ENCODE assay signal across 9 mouse cellular contexts in genomic region chr1:184965682-184966360, GRCm38 (mm10). TPM values are rescaled to one million over a fixed set of nuclear protein-coding genes. Genes with fewer than 3 reads are reported as not detected.
DNase-seq lines count a peak whose midpoint lies in the region; ATAC-seq and TF ChIP-seq lines count a peak whose summit lies in the region.
"Had no signal": no experiment of that assay in that cellular context is flagged by ENCODE, and none has a peak within 500 bp of the region (broad histone marks: within the 10 kb centered on the region; RNA-seq: fewer than 3 reads in every experiment).

No protein-coding gene starts in this region.

- peak; percentile 25 for TF ChIP-seq CTCF in E14TG2a.4 (conservative IDR thresholded peaks at IDR 0.05; ENCODE audit: low read length)
- peak; percentile 60 for TF ChIP-seq CTCF in lung, postnatal 0 days (IDR thresholded peaks at IDR 0.05)

- no peak overlapping the region for H3K27ac ChIP-seq in heart, embryonic 15.5 days
- no peak overlapping the region for H3K27ac ChIP-seq in kidney, embryonic 16.5 days (ENCODE audit: low read length)
- no peak overlapping the region for H3K27ac ChIP-seq in lung, postnatal 0 days (ENCODE audit: low read length)
- H3K27ac ChIP-seq: embryonic facial prominence, embryonic 15.5 days had no signal

- no peak overlapping the region for H3K4me2 ChIP-seq in heart, embryonic 15.5 days
- no peak overlapping the region for H3K4me2 ChIP-seq in kidney, embryonic 16.5 days (replicated peaks; ENCODE audit: low read depth, low read length)
- H3K4me2 ChIP-seq in lung, postnatal 0 days (replicated peaks; ENCODE audit: low read depth, low read length): no peak overlapping the region
- H3K4me2 ChIP-seq: embryonic facial prominence, embryonic 15.5 days had no signal

- DNase-seq in adrenal gland, adult 2 months: peak; percentile 66
- peak; percentile 63 for DNase-seq in embryo, embryonic 10.5 days (ENCODE audit: low spot score)
- DNase-seq in lung, postnatal 0 days (ENCODE audit: low spot score): peak; percentile 59
- DNase-seq in right cerebral cortex, adult 2 months (ENCODE audit: low spot score in 2 of 2): peak; percentile 54 to 64
- DNase-seq in B cell, adult 2 months: no peak

- H3K4me3 ChIP-seq in E14TG2a.4 (replicated peaks; ENCODE audit: low read length): no peak overlapping the region
- H3K4me3 ChIP-seq in heart, embryonic 15.5 days: no peak overlapping the region
- no peak overlapping the region for H3K4me3 ChIP-seq in kidney, embryonic 16.5 days (ENCODE audit: low read length)
- H3K4me3 ChIP-seq in lung, postnatal 0 days (ENCODE audit: low read depth, low read length): no peak overlapping the region
- H3K4me3 ChIP-seq: embryonic facial prominence, embryonic 15.5 days had no signal

- no peak for TF ChIP-seq EP300 in lung, postnatal 0 days (IDR thresholded peaks at IDR 0.05)

- no peak overlapping the region for H3K9ac ChIP-seq in heart, embryonic 15.5 days
- H3K9ac ChIP-seq in kidney, embryonic 16.5 days (replicated peaks; ENCODE audit: low read length): no peak overlapping the region
- no peak overlapping the region for H3K9ac ChIP-seq in lung, postnatal 0 days (replicated peaks; ENCODE audit: low read depth)
- H3K9ac ChIP-seq: embryonic facial prominence, embryonic 15.5 days had no signal

- no peaks in the 10 kb centered on the region; the same call in 1 of the 2 replicates for H3K27me3 ChIP-seq in E14TG2a.4 (ENCODE audit: insufficient read depth, low read length)
- H3K27me3 ChIP-seq in heart, embryonic 15.5 days: no peaks in the 10 kb centered on the region
- no peaks in the 10 kb centered on the region for H3K27me3 ChIP-seq in kidney, embryonic 16.5 days (ENCODE audit: insufficient read depth, low read length)
- no peaks in the 10 kb centered on the region for H3K27me3 ChIP-seq in lung, postnatal 0 days (replicated peaks; ENCODE audit: insufficient read depth, low read length)
- H3K27me3 ChIP-seq: embryonic facial prominence, embryonic 15.5 days had no signal

- WGBS in heart, embryonic 15.5 days: 48% methylated on average over 12 of the region's 12 CpGs
- WGBS in kidney, embryonic 16.5 days: 59% methylated on average over 12 of the region's 12 CpGs
- 43% methylated on average over 12 of the region's 12 CpGs for WGBS in lung, postnatal 0 days

- ATAC-seq in heart, embryonic 15.5 days (replicated peaks; ENCODE audit: insufficient number of reproducible peaks, insufficient read depth, low FRiP score, low read depth): peak; percentile 22; the same call in 1 of the 2 replicates
- peak; percentile 46; the same call in 1 of the 2 replicates for ATAC-seq in kidney, embryonic 16.5 days (ENCODE audit: low FRiP score, low TSS enrichment)
- peak; percentile 61 for ATAC-seq in lung, postnatal 0 days

- H3K9me3 ChIP-seq in E14TG2a.4 (ENCODE audit: low read length): no peaks in the 10 kb centered on the region
- H3K9me3 ChIP-seq in heart, embryonic 15.5 days (replicated peaks): no peaks in the 10 kb centered on the region
- peaks cover 3% of the 10 kb centered on the region; the same call in 1 of the 2 replicates for H3K9me3 ChIP-seq in kidney, embryonic 16.5 days (ENCODE audit: low read length)
- no peaks in the 10 kb centered on the region for H3K9me3 ChIP-seq in lung, postnatal 0 days (ENCODE audit: low read length)

- peaks cover 19% of the 10 kb centered on the region for H3K4me1 ChIP-seq in E14TG2a.4 (replicated peaks; ENCODE audit: low read depth, low read length)
- H3K4me1 ChIP-seq in heart, embryonic 15.5 days (replicated peaks): peaks cover 18% of the 10 kb centered on the region
- no peaks in the 10 kb centered on the region for H3K4me1 ChIP-seq in kidney, embryonic 16.5 days (ENCODE audit: insufficient read depth, low read length)
- no peaks in the 10 kb centered on the region for H3K4me1 ChIP-seq in lung, postnatal 0 days (ENCODE audit: insufficient read depth, low read depth, low read length)

- H3K36me3 ChIP-seq in E14TG2a.4 (ENCODE audit: insufficient read depth, low read length): no peaks in the 10 kb centered on the region
- no peaks in the 10 kb centered on the region for H3K36me3 ChIP-seq in heart, embryonic 15.5 days
- H3K36me3 ChIP-seq in kidney, embryonic 16.5 days (ENCODE audit: insufficient read depth, low read length): no peaks in the 10 kb centered on the region
- H3K36me3 ChIP-seq in lung, postnatal 0 days (ENCODE audit: insufficient read depth, low read length): no peaks in the 10 kb centered on the region

RNA-seq across cellular contexts. Expression of gene Mark1, which starts 33.5 kb away (rescaled TPM):
- total RNA-seq in adrenal gland, adult 2 months (2021): 1 to 10 TPM; 5.3 to 9.6 TPM
- polyA plus RNA-seq in adrenal gland, adult 2 months (2012; rRNA removed): 4.5 and 4.9 TPM in 2 replicates
- 1.9 and 2.1 TPM in 2 replicates for polyA plus RNA-seq in heart, embryonic 15.5 days (2015; fragmentation: Nextera tagmentation; extraction: Ambion mirVana)
- polyA plus RNA-seq in kidney, embryonic 16.5 days (2015; fragmentation: Nextera tagmentation; extraction: Ambion mirVana): 1.8 and 2.0 TPM in 2 replicates
- polyA plus RNA-seq in lung, postnatal 0 days (2015; fragmentation: Nextera tagmentation; extraction: Ambion mirVana): 1.2 and 1.5 TPM in 2 replicates

Comparison
In these comparisons a context has a peak if more than half of its experiments do, and no peak if none do; other contexts are left out.
1. DNase-seq: peak in adrenal gland, adult 2 months (single experiment), embryo, embryonic 10.5 days (single experiment), lung, postnatal 0 days (single experiment) and right cerebral cortex, adult 2 months (2 of 2); none in B cell, adult 2 months (0 of 2).
2. Peak in every context shown above with its lines, with median percentiles within 50 percentile points of each other: ATAC-seq.